Mouse (Mus musculus) layer of hippocampus, adult 8-10 months (tissue): ENCODE results near the gene Mtfp1. TPM values are rescaled to one million over a fixed set of nuclear protein-coding genes. Genes with fewer than 3 reads are reported as not detected.
"Not testable (repeated sequence)": the region's sequence is repeated elsewhere in the genome, so short reads cannot be mapped to it uniquely, and the experiment has no call there.

ENCODE experiments used
- DNase-seq, 2 experiments: peaks; one replicate each; pipeline ENCODE4 v3.0.0; 2022; ENCODE audit warnings: low spot score in 2 of 2
- total RNA-seq, 4 experiments: library from RNA; stranded (reverse); gene quantifications; 2 replicates each; pipeline ENCODE4 v1.2.4; 2022

The Mtfp1 gene
- 100 to 1,000 TPM in 2 of 4 experiments, 10 to 100 TPM in 2; 93.7 to 108 (median 102) TPM for total RNA-seq

GRCm38 (mm10) chr11:4095171-4096053 is at the start of gene Mtfp1:
Gene Mtfp1, minus strand, starts transcription at chr11:4095445.
- DNase-seq: peak in 1 of 2 experiments; percentile 75

- DNase-seq: no peak
Measured at GRCm38 (mm10) chr11:4143281-4144062, 48.2 kb upstream of the Mtfp1 start.

GRCm38 (mm10) chr11:4142352-4142751 is 47.1 kb upstream of the Mtfp1 start:
- DNase-seq: no peak

- DNase-seq: no peak
Measured at GRCm38 (mm10) chr11:4141505-4141904, 46.3 kb upstream of the Mtfp1 start.

GRCm38 (mm10) chr11:4138964-4139363 is 43.7 kb upstream of the Mtfp1 start:
- no peak for DNase-seq

- DNase-seq: peak; percentile 65 to 86
Measured at GRCm38 (mm10) chr11:4134986-4135935, 40.0 kb upstream of the Mtfp1 start, which contains the start of gene Rnf215. Gene Rnf215, plus strand, starts transcription at chr11:4135202.

- DNase-seq: no peak
Measured at GRCm38 (mm10) chr11:4134400-4134799, 39.2 kb upstream of the Mtfp1 start.

- DNase-seq: no peak
Measured at GRCm38 (mm10) chr11:4133450-4133849, 38.2 kb upstream of the Mtfp1 start.

- DNase-seq: not testable (repeated sequence)
Measured at GRCm38 (mm10) chr11:4128461-4128860, 33.2 kb upstream of the Mtfp1 start.

GRCm38 (mm10) chr11:4127059-4127458 is 31.8 kb upstream of the Mtfp1 start:
- no peak for DNase-seq

- no peak for DNase-seq
Measured at GRCm38 (mm10) chr11:4123922-4124321, 28.7 kb upstream of the Mtfp1 start.

- no peak for DNase-seq
Measured at GRCm38 (mm10) chr11:4122742-4123579, 27.7 kb upstream of the Mtfp1 start, which contains the start of gene Sec14l2. Gene Sec14l2, minus strand, starts transcription at chr11:4123415.

GRCm38 (mm10) chr11:4122226-4122625 is 27.0 kb upstream of the Mtfp1 start:
- DNase-seq: no peak

- DNase-seq: no peak
Measured at GRCm38 (mm10) chr11:4121691-4122090, 26.4 kb upstream of the Mtfp1 start.

- DNase-seq: no peak
Measured at GRCm38 (mm10) chr11:4119635-4120034, 24.4 kb upstream of the Mtfp1 start.

- peak in 1 of 2 experiments; percentile 79 for DNase-seq
Measured at GRCm38 (mm10) chr11:4118081-4118921, 23.1 kb upstream of the Mtfp1 start.

GRCm38 (mm10) chr11:4117372-4118071 is 22.3 kb upstream of the Mtfp1 start:
- DNase-seq: no peak

GRCm38 (mm10) chr11:4116458-4117141 is 21.4 kb upstream of the Mtfp1 start:
- DNase-seq: peak in 1 of 2 experiments; percentile 69
